Mouse (Mus musculus) thymus, postnatal 10 days (tissue): Measurements from ENCODE around the gene Ces1c.

Experiments used
- DNase-seq, 2 experiments: peaks; one replicate each; pipeline ENCODE4 v3.0.0; 2021; ENCODE audit warnings: low spot score in 2 of 2

Ces1c gene

DNA sequence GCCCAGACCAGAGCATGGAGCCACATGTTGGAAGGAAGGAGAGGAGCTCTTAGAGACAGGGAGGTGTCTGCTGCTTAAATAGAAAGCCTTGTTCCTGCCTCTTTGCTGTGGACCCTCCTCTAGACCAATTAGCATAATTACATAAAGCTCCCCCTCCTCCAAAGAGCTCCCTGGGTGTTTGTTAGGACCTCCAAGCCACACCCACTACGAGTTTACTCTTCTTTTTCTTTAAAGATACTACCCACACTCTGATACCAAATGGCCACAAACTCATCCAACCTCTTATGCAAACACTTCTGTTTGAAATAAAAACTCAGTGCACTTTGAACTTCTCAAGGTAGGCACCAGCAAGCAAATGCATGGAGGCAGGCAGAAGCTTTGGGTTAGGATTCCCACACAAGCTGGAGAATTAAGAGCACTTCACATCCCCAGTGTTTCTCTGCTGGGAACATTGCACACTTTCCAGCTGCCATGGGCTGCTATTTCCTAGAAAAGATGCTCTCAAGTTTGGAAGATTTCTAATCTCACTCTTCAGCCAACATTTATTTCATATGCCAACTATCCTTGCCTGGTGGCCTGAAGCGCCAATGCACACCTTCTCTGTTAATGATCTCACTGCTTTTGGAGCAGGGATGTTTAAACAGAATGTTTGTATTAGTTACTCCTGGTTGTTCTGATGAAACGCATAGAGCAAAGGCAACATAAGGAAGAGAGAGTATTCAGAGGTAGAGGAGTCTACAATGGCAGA is at the start of gene Ces1c:
TSS of gene Ces1c (minus strand) at position 51 of the 748 bp plus-strand sequence.
- no peak for DNase-seq

GRCm38 (mm10) chr8:93180581-93181129 is 49.6 kb upstream of the Ces1c start:
- no peak for DNase-seq

DNA sequence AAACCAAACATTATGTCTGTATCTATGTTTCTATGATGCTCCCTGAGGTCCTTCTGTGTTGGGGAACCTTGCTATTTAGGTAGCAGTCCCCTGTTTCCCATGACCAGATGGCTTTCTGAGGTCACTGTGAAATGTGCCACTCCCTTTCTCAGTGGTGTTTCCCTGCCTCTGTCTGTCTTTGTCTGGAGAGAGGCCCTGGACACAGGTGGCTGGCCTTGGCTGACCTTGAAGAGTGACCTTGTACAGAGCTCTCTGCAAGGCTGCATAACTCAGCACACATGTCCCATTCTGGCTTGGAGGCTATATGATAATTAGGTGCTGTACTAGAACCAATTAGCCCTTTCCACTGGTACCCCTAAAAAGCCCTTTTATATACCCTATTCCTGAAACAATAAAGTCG is 45.5 kb upstream of the Ces1c start:
- no peak for DNase-seq

DNA sequence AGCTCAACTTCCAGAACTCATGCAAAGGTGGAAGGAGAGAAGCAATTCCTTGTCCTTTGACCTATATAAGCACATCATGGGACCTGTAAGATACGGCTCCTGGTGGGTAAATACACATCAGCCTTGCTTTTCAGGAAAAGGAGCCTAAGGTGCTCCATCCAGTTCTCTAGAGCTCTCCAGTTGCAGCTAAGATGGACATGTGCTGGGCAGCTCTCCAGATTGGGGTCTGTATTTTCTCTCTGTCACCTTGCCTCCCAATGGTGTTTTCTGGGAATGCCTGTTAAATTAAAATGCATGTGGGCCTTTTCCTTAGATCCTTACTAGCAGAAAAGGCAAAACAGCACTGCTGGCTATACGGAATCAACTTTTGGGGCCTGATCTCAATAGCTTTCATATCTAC is 43.5 kb upstream of the Ces1c start:
- no peak for DNase-seq

- DNase-seq, result no peak
Measured at GRCm38 (mm10) chr8:93171846-93172590, 40.9 kb upstream of the Ces1c start.

DNA sequence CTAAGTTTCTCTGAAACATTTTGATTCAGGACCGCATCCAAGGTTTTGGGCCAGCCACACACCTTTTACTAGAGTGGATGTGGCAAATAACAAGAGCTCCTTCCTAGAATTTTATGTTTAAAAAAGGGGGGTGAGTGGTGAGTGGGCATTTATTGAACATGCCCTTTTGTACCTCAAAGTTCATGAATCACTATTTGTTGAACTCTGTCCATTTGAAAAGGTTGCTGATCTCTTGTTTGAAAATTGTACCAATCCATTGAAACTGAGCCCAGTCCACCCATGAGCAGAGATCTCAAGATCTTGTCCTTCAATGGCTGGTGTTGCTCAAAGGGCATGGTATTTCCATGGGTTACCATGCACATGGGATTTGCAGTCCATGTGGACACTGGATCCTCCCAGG is 32.3 kb upstream of the Ces1c start:
- no peak for DNase-seq

GRCm38 (mm10) chr8:93151401-93151800 is 20.3 kb upstream of the Ces1c start:
- DNase-seq, result no peak

DNA sequence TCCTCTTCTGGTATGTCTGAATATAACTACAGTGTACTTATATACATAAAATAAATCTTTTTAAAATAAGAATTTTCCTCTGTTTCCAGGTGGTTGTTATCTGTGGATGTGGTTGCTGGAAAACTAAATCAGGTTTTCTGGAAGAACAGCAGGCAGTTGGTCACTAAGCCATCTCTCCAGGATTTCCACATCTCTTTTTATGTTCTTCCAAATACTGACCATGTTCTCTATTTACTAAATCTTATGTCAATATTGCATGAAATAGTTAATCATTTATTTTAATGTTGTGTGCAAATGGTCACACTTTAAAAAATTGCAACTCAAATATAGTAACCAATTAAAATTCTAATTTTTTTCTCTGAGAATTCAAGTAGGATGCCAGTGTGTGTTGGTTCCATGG is 16.2 kb upstream of the Ces1c start:
- no peak for DNase-seq

GRCm38 (mm10) chr8:93140696-93141095 is 9.6 kb upstream of the Ces1c start:
- peak in 1 of 2 experiments; percentile 3 for DNase-seq

- no peak for DNase-seq
Measured at GRCm38 (mm10) chr8:93132196-93132595, 1.1 kb upstream of the Ces1c start.

DNA sequence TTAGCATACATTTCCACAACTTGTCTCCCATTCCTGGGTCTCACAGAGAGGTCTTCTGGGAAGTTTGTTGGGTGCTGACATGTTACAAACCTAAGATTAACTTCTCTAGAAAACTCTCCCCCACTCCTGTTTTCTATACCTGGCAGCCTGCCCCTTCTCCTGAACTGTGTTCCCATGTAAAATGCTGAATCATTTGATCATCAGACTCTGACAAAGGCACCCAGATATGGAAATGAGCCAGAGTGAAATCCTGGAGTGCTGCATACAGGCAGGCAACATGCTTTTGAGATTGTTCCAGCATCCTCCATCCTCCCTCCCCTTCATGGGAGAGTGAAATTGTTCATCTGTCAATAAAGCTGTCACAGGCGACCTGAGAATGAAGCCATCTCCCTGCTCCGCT is 4.6 kb downstream of the Ces1c start:
- DNase-seq, result no peak

GRCm38 (mm10) chr8:93122005-93122404 is 9.1 kb downstream of the Ces1c start:
- no peak for DNase-seq

DNA sequence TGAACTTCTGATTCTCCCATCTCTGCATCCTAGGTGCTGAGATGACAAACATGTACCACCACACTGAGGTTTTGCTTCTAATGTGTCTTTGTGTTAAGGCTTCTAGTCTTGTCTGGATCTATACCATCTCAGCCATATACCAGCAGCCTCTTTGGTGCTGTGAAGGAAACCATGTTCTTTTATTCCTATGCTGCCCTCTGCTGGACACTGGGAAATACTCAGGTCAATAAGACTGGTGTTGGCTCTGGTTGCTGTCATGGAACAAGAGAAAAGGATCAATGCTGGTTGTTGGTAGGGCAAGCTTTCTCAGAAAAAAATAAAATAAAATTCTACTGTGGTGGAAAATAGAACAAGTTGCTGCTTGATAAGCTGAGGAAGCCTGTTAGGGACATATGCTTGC is 35.7 kb downstream of the Ces1c start:
- no peak for DNase-seq

DNA sequence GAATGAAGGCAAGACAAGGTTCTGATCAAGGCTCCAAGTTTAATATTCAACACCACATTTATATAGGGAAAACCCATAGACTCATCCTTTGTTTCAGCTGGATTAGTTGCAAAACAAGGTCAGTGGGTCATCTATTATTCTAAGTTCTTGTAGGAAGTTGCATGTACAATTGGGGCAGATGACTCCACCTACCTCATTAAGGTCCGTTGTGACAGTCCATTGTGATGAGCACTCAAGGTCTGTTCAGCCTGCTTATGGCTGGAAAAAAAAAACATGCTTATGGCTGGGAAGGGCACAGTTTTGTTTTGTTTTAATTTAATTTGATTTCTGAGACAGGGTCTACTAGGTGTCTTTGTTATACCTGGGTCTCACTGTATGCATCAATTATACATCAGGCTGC is 39.8 kb downstream of the Ces1c start:
- no peak for DNase-seq

- DNase-seq, result no peak
Measured at GRCm38 (mm10) chr8:93088686-93089122, 42.4 kb downstream of the Ces1c start.

DNA sequence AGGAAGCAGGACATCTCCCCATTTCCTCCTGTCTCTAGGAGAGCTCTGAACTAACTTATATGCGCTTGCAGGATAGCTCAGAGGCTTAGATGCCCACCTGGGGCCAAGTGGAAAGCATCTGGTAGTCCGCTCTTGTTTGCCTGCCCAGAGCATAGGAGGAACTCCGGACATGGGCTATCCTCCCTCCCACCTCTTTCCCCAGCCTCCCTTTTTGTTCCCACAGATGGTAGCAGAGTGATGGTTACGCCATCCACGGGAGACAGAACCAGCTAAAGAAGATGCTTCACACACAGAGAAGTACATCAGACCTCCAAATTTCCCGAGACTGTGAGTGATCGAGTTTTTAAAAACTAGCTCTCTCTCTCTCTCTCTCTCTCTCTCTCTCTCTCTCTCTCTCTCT is 42.9 kb downstream of the Ces1c start:
- DNase-seq, result no peak

DNA sequence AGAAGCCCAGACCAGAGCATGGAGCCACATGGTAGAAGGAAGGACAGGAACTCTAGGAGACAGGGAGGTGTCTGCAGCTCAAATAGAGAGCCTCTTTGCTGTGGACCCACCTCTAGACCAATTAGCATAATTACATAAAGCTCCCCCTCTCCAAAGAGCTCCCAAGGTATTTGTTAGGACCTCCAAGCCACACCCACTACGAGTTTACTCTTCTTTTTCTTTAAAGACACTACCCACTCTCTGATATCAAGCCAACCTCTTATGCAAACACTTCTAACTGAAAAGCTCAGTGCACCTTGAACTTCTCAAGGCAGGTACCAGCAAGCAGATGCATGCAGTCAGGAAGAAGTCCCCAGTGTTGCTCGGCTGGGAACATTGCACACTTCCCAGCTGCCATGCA is 51.2 kb downstream of the Ces1c start, which contains the start of gene Ces1b:
TSS of gene Ces1b (minus strand) at position 131 of the 400 bp plus-strand sequence.
- no peak for DNase-seq

DNA sequence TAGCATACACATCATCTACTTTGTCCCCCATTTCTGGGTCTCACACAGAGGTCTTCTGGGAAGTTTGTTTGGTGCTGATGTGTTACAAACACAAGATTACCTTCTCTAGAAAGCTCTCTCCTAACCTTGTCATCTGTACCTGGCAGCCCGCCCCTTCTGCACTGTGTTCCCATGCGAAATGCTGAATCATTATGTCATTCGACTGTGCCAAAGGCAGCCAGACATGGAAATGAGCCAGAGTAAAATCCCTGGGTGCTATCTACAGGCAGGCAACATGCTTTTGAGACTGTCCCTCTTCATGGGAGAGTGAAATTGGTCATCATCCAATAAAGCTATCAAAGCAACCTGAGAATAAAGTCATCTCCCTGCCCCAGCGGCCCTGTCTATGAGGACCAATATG is 55.8 kb downstream of the Ces1c start:
- no peak for DNase-seq

- no peak for DNase-seq
Measured at GRCm38 (mm10) chr8:93063416-93064117, 67.5 kb downstream of the Ces1c start.

- DNase-seq, result no peak
Measured at GRCm38 (mm10) chr8:93059185-93059584, 71.9 kb downstream of the Ces1c start.

DNA sequence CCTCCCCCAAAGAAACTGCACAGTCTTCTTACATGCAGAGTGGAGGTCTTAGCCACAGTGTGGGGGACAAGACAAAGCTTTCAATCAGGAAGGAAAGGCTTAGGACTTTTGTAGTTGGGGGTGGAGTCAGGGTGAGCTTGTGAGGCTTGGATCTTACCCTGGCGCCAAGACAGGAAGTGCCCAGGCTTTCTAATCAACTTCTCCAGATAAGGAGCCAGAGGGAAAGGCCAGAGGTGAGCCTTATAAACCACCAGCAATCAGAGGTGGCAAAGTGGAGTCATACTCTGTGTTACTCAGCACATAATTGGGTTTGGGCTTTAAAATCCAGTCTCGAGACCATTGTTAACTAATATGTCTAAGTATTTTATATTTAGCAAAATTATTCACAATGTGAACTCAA is 75.8 kb downstream of the Ces1c start:
- DNase-seq, result no peak
